In the genomic region with DNA sequence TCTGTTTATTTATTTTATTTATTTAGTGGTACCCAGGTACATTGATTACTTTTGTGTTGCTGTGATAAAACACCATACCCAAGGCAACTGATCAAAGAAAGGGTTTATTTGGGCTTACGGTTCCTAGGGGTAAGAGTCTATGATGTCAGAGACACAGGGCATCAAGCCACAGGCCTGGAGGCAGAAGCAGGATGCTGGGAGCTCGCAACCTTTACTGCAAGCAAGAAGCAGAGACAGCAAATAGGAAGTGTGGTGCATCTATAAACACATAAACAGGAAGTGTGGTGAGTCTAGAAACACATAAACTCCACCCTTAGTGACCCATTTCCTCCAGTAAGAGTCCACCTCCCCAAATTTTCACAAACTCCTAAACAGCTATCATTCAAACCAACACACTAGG, we compare ENCODE assay signal across 26 mouse cellular contexts. TPM values are rescaled to one million over a fixed set of nuclear protein-coding genes. Genes with fewer than 3 reads are reported as not detected.
DNase-seq lines count a peak whose midpoint lies in the region; ATAC-seq and TF ChIP-seq lines count a peak whose summit lies in the region.
"Had no signal": no experiment of that assay in that cellular context is flagged by ENCODE, and none has a peak within 500 bp of the region (broad histone marks: within the 10 kb centered on the region; RNA-seq: fewer than 3 reads in every experiment).

No protein-coding gene starts in this region.

- H3K27ac ChIP-seq in liver, embryonic 14.5 days = peak overlapping the region; percentile 99
- H3K27ac ChIP-seq in small intestine, adult 2 months (ENCODE audit: insufficient read depth, low read depth, low read length) = 0 out of 2 replicates have a peak overlapping the region, but pooled peaks have one; percentile 24
- H3K27ac ChIP-seq: embryonic facial prominence, embryonic 12.5 days; forebrain, embryonic 12.5 days; hindbrain, postnatal 0 days; layer of hippocampus, adult 2 months; limb, embryonic 13.5 days; midbrain, embryonic 15.5 days had no signal

- no peak for TF ChIP-seq POLR2A in small intestine, adult 2 months (IDR thresholded peaks at IDR 0.05; ENCODE audit: low read depth, low read length)

- H3K9me3 ChIP-seq in liver, embryonic 14.5 days (ENCODE audit: control insufficient read depth, low read length) = no peaks in the 10 kb centered on the region
- H3K9me3 ChIP-seq: embryonic facial prominence, embryonic 12.5 days; forebrain, embryonic 12.5 days; heart, embryonic 12.5 days; limb, embryonic 13.5 days; midbrain, embryonic 15.5 days had no signal

- H3K4me3 ChIP-seq in liver, embryonic 14.5 days (ENCODE audit: insufficient read depth in 1 of 2, low read depth in 2 of 2, low read length in 2 of 2) = no peak overlapping the region
- no peak overlapping the region for H3K4me3 ChIP-seq in small intestine, adult 2 months (ENCODE audit: low read depth, low read length)
- H3K4me3 ChIP-seq: embryonic facial prominence, embryonic 12.5 days; forebrain, embryonic 12.5 days; heart, embryonic 12.5 days; layer of hippocampus, adult 2 months; limb, embryonic 13.5 days; midbrain, embryonic 15.5 days had no signal

- DNase-seq in heart, adult 11 months = peak; percentile 69
- no peak for DNase-seq in heart, adult 18-20 months
- peak; percentile 59 for DNase-seq in T-cell, adult 2 months (ENCODE audit: low spot score)
- DNase-seq in liver, embryonic 14.5 days (ENCODE audit: low read depth in 3 of 3, low spot score in 3 of 3) = no peak
- DNase-seq in MN1 (ENCODE audit: low spot score) = no peak
- no peak for DNase-seq in layer of hippocampus, postnatal 14 days (ENCODE audit: low spot score in 2 of 2)
- no peak for DNase-seq in adrenal gland, postnatal 10 days
- DNase-seq: adrenal gland, postnatal 14 days; cerebellum, adult 2 months; cerebellum, postnatal 25 days; heart, postnatal 10 days; kidney, adult 9 months; kidney, postnatal 25 days; lung, embryonic 14.5 days; lung, postnatal 4 days; right cerebral cortex, postnatal 4 days; thymus, adult 2 months had no signal

- H3K9ac ChIP-seq in liver, embryonic 14.5 days (replicated peaks) = peak overlapping the region; percentile 74
- H3K9ac ChIP-seq: embryonic facial prominence, embryonic 12.5 days; forebrain, embryonic 12.5 days; heart, embryonic 12.5 days; limb, embryonic 13.5 days; lung, embryonic 14.5 days; midbrain, embryonic 15.5 days had no signal

- H3K4me1 ChIP-seq in liver, embryonic 14.5 days (replicated peaks; ENCODE audit: control insufficient read depth in 2 of 2, insufficient read depth in 2 of 2, low read length in 1 of 2) = peaks cover 66 to 79% of the 10 kb centered on the region in 2 experiments
- H3K4me1 ChIP-seq in small intestine, adult 2 months (ENCODE audit: control insufficient read depth, insufficient read depth, insufficient read length, low read length) = peaks cover 16% of the 10 kb centered on the region
- H3K4me1 ChIP-seq: forebrain, embryonic 12.5 days; limb, embryonic 13.5 days had no signal

- H3K36me3 ChIP-seq in liver, embryonic 14.5 days (replicated peaks; ENCODE audit: control insufficient read depth, insufficient read depth, low read depth) = no peaks in the 10 kb centered on the region
- H3K36me3 ChIP-seq in small intestine, adult 2 months (ENCODE audit: control insufficient read depth, insufficient read depth, low read length) = no peaks in the 10 kb centered on the region
- H3K36me3 ChIP-seq: embryonic facial prominence, embryonic 12.5 days; forebrain, embryonic 12.5 days; G1E; heart, embryonic 12.5 days; limb, embryonic 13.5 days; midbrain, embryonic 15.5 days had no signal

- no peak overlapping the region for H3K4me2 ChIP-seq in liver, embryonic 14.5 days (ENCODE audit: low read depth)
- H3K4me2 ChIP-seq: embryonic facial prominence, embryonic 12.5 days; forebrain, embryonic 12.5 days; heart, embryonic 12.5 days; limb, embryonic 13.5 days; lung, embryonic 14.5 days; midbrain, embryonic 15.5 days had no signal

- no peak for TF ChIP-seq CTCF in liver, embryonic 14.5 days (IDR thresholded peaks at IDR 0.05; ENCODE audit: low read depth)
- TF ChIP-seq CTCF in small intestine, adult 2 months (IDR thresholded peaks at IDR 0.05; ENCODE audit: extremely low read depth, insufficient read length, insufficient replicate concordance, low read depth, low read length) = no peak

- 92% methylated on average over 2 of the region's 2 CpGs for WGBS in liver, embryonic 14.5 days (ENCODE audit: insufficient replicate concordance)
- WGBS in small intestine, adult 2 months = 93% methylated on average over 2 of the region's 2 CpGs

- no peak for ATAC-seq in liver, embryonic 14.5 days (ENCODE audit: insufficient read depth)
- ATAC-seq: hindbrain, postnatal 0 days; midbrain, embryonic 15.5 days had no signal

- no peak for TF ChIP-seq EP300 in liver, embryonic 14.5 days (IDR thresholded peaks at IDR 0.05; ENCODE audit: low read depth)

- H3K27me3 ChIP-seq in liver, embryonic 14.5 days (ENCODE audit: control insufficient read depth, insufficient read depth, low read length) = no peaks in the 10 kb centered on the region
- H3K27me3 ChIP-seq in small intestine, adult 2 months (ENCODE audit: control insufficient read depth, insufficient read depth, low read length) = no peaks in the 10 kb centered on the region
- H3K27me3 ChIP-seq: embryonic facial prominence, embryonic 12.5 days; forebrain, embryonic 12.5 days; heart, embryonic 12.5 days; limb, embryonic 13.5 days; midbrain, embryonic 15.5 days had no signal

RNA-seq across cellular contexts. Expression of a gene that starts 5.8 kb away (rescaled TPM):
- total RNA-seq in heart, adult 18-20 months (2021) = 10 to 100 TPM; 27.3 to 27.5 TPM
- polyA plus RNA-seq in liver, embryonic 14.5 days (2012; rRNA removed) = 43.8 and 47.8 TPM in 2 replicates
- 59.4 and 65.3 TPM in 2 replicates for polyA plus RNA-seq in liver, embryonic 14.5 days (2014; fragmentation: Nextera tagmentation; extraction: Ambion mirVana)
- polyA plus RNA-seq in small intestine, adult 2 months (2012; rRNA removed) = 28.4 and 46.7 TPM in 2 replicates
- total RNA-seq in layer of hippocampus, postnatal 14 days (2021) = 10 to 100 TPM; 80.4 to 83.2 TPM
- total RNA-seq in adrenal gland, postnatal 10 days (2021) = 10 to 100 TPM; 43.1 TPM

Comparison
In these comparisons a context has a peak if more than half of its experiments do, and no peak if none do; other contexts are left out.
1. DNase-seq: peak in heart, adult 11 months (single experiment) and T-cell, adult 2 months (single experiment); none in heart, adult 18-20 months (0 of 2), liver, embryonic 14.5 days (0 of 3), MN1 (single experiment), layer of hippocampus, postnatal 14 days (0 of 2) and adrenal gland, postnatal 10 days (single experiment).